Mouse (Mus musculus) embryonic facial prominence, embryonic 15.5 days (tissue): ENCODE data around the gene Rpl10a. TPM values are rescaled to one million over a fixed set of nuclear protein-coding genes. Genes with fewer than 3 reads are reported as not detected.

Experiments
- ATAC-seq: fragments of 200-750 bp; cut with Nextera tagmentation; 2 replicates; pipeline ENCODE4 v1.8.0; 2017; ENCODE audit warnings: low read depth, moderate TSS enrichment; ENCODE audit not compliant: insufficient number of reproducible peaks, low FRiP score, low TSS enrichment
- H3K27ac ChIP-seq: fragments of 300-500 bp; sonication (generic); replicated peaks from 2 replicates; pipeline ENCODE4 v1.5.1; 2015; ENCODE audit warnings: mild to moderate bottlenecking, inconsistent platforms
- H3K27me3 ChIP-seq: fragments of 300-500 bp; sonication (generic); 2 replicates; pipeline ENCODE4 v1.6.1; 2015; ENCODE audit warnings: inconsistent platforms
- H3K36me3 ChIP-seq: fragments of 300-500 bp; sonication (generic); 2 replicates; pipeline ENCODE4 v1.6.1; 2015; ENCODE audit warnings: mild to moderate bottlenecking, inconsistent platforms
- H3K4me1 ChIP-seq: fragments of 300-500 bp; sonication (generic); 2 replicates; pipeline ENCODE4 v1.6.1; 2015; ENCODE audit warnings: inconsistent platforms
- H3K4me2 ChIP-seq: fragments of 300-500 bp; sonication (generic); replicated peaks from 2 replicates; pipeline ENCODE4 v1.6.1; 2015; ENCODE audit warnings: mild to moderate bottlenecking, inconsistent platforms
- H3K4me3 ChIP-seq: fragments of 300-500 bp; sonication (generic); replicated peaks from 2 replicates; pipeline ENCODE4 v1.5.1; 2015; ENCODE audit warnings: mild to moderate bottlenecking, inconsistent platforms
- H3K9ac ChIP-seq: fragments of 300-500 bp; sonication (generic); 2 replicates; pipeline ENCODE4 v1.6.1; 2015; ENCODE audit warnings: inconsistent platforms
- H3K9me3 ChIP-seq: fragments of 300-500 bp; sonication (generic); replicated peaks from 2 replicates; pipeline ENCODE4 v1.6.1; 2016; ENCODE audit warnings: inconsistent platforms
- WGBS: fragments of 180-500 bp; shearing (Covaris S2); methylation state at CpG from one replicate; pipeline ENCODE4 v1.1.7; 2015; 5-methylcytosine and 5-hydroxymethylcytosine counted together
- polyA plus RNA-seq: library from polyadenylated mRNA; unstranded; fragments of >200 nt; fragmentation: Nextera tagmentation; extraction: Ambion mirVana; gene quantifications from 2 replicates; pipeline ENCODE4 v1.2.1, GENCODE M21; 2015

Rpl10a gene
- polyA plus RNA-seq, 1 experiment from 2014 or later = 681 TPM

DNA sequence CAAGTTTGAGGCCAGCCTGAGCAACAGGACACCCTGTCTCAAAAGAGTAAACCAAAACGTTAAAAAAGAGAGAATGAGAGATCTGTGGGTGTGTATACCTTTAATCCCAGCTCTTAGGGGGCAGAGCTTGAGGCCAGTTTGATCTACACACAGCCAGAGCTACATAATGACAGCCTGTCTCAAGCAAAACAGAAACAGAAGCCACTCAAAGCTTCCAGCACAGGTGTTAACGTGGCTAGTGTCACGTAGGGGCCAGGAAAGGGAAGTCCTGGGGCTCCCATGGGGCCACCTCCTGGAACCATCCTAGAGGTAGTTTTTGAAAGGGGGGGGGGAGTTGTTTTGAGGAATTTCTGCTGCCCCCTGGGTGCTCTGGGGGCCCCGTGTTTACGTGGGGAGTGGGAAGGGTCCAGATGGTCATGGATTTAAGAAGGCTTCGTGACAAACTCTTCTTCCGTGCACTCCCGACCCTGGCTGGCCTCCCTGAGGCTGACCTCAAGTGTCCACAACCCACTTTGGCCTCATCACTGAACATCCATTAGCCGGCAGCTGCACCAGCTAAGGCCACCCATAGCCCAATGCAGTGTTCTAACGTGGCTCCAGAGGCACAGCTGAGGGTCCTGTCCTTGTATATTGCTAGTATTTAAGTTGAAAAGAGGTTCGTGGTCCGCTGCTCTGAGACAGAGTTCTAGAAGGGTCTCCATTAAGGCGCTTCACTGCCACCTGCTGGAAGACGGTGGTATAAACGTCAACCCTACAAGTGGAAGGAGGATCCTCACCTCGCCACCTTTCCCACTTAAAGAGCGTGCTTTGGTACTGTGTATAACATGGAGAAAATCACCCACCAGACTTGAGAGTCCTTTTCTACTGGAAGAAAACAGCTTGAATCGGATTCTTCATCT is 19.7 kb upstream of the Rpl10a start:
- H3K4me3 ChIP-seq = no peak overlapping the region
- H3K9me3 ChIP-seq = no peaks in the 10 kb centered on the region
- 12% methylated on average over 18 of the region's 18 CpGs for WGBS
- no peak for ATAC-seq
- H3K36me3 ChIP-seq = no peaks in the 10 kb centered on the region
- H3K4me1 ChIP-seq = peaks cover 8% of the 10 kb centered on the region
- H3K9ac ChIP-seq = no peak overlapping the region
- H3K27ac ChIP-seq = no peak overlapping the region; the same call in 1 of the 2 replicates
- H3K27me3 ChIP-seq = no peaks in the 10 kb centered on the region
- H3K4me2 ChIP-seq = peak overlapping the region; percentile 24; the same call in 1 of the 2 replicates

DNA sequence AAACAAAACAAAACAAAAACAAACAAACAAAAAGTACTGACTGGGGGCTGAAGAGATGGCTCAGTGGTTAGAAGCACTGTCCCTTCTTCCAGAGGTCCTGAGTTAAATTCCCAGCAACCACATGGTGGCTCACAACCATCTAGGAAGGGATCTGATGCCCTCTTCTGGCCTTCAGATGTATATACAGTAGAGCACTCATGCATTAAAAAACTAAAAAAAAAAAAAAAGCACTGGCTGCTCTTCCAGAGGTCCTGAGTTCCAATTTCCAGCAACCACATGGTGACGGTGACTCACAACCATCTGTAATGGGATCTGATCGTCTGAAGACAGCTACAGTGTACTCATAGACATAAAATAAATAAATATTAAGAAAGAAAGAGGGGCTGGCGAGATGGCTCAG is 17.4 kb upstream of the Rpl10a start:
- Histone ChIP-seq H3K27ac (no peak overlapping the region), H3K4me3 (no peak overlapping the region), H3K9me3 (no peaks in the 10 kb centered on the region), H3K4me1 (peaks cover 26% of the 10 kb centered on the region), H3K4me2 (no peak overlapping the region), H3K27me3 (no peaks in the 10 kb centered on the region), H3K36me3 (peaks cover 3% of the 10 kb centered on the region; the same call in 1 of the 2 replicates), H3K9ac (no peak overlapping the region)
- WGBS = 75% methylated on average over 3 of the region's 3 CpGs
- ATAC-seq = no peak

DNA sequence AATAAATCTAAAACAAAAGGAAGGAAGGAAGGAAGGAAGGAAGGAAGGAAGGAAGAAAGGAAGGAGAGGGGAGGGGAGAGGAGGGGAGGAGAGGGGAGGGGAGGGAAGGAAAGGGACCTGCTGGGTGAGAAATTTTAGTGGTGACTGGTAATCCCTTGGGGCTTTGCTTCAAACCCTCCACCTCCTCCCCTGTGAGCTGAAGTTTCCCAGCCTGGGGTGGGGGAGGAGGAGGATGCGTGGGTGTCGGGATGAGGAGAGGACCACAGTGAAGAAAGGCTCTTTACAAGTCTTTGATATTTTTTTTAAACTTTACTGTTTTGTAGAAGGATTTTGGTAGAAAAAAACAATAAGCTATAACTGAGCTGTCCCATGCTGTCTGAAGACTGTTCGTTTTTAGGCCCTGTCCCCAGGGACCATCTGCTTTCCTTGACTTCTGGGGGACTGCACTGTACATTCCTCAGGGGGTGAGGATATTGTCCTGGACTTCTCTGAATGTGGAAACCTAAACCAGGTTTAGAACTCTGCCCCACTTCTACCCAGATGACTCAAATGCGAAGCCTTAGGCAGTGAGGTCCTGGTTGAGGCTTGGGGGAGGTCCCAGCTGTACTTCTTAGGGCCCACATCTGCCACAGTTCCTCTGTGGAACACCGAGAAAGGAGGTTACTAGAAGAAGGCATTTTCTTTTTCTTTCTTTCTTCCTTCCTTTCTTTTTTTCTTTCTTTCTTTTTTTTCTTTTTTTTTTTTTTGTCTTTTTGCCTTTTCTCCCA is 16.7 kb upstream of the Rpl10a start:
- H3K27ac ChIP-seq = no peak overlapping the region
- WGBS = 49% methylated on average over 5 of the region's 5 CpGs
- no peak overlapping the region for H3K4me2 ChIP-seq
- H3K36me3 ChIP-seq = peaks cover 11% of the 10 kb centered on the region
- ATAC-seq = no peak
- no peaks in the 10 kb centered on the region for H3K27me3 ChIP-seq
- no peaks in the 10 kb centered on the region for H3K9me3 ChIP-seq
- H3K4me1 ChIP-seq = peaks cover 30% of the 10 kb centered on the region
- no peak overlapping the region for H3K9ac ChIP-seq
- no peak overlapping the region for H3K4me3 ChIP-seq

DNA sequence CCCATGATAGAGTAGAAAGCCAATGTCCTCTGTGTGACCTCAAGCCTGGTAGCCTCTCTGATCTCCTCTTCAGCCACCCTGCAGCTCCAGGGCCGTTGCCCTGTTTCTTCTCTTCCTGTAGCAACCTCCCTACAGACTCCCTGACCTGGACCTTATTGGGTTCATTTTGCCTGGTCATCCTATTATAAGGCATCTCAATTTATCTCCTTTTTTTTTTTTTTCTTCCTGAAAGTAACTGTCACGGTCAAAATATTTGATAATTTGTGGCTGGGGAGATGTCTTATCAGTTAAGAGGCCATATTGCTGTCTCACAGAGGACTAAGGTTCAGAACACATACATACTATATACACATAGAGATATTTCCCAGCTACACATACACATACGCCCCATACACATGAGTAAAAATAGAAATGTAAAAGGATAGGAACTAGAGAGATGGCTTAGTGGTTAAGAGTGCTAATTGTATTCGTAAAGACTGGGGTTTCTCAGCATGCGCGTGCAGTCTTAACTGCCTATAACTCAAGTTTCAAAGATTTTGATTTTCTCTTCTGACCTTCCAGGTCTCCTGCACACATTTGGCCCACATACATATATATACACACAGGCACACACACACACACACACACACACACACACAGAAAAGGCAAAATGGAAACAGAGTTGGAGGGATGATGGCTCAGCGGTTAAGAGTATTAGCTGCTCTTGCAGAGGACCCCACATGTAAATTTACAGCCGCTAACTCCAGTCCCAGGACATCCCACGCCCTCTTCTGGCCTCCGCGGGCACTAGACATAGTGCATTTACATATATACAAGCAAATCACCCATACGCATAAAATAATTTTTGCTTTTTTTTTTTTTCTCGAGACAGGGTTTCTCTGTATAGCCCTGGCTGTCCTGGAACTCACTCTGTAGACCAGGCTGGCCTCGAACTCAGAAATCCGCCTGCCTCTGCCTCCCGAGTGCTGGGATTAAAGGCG is 15.7 kb upstream of the Rpl10a start:
- Histone ChIP-seq H3K27ac (peak overlapping the region; percentile 91), H3K9me3 (no peaks in the 10 kb centered on the region), H3K4me1 (peaks cover 30% of the 10 kb centered on the region), H3K9ac (no peak overlapping the region), H3K4me3 (peak overlapping the region; percentile 68), H3K4me2 (peak overlapping the region; percentile 82), H3K27me3 (no peaks in the 10 kb centered on the region), H3K36me3 (peaks cover 20% of the 10 kb centered on the region)
- 21% methylated on average over 17 of the region's 17 CpGs for WGBS
- peak; percentile 2 for ATAC-seq

DNA sequence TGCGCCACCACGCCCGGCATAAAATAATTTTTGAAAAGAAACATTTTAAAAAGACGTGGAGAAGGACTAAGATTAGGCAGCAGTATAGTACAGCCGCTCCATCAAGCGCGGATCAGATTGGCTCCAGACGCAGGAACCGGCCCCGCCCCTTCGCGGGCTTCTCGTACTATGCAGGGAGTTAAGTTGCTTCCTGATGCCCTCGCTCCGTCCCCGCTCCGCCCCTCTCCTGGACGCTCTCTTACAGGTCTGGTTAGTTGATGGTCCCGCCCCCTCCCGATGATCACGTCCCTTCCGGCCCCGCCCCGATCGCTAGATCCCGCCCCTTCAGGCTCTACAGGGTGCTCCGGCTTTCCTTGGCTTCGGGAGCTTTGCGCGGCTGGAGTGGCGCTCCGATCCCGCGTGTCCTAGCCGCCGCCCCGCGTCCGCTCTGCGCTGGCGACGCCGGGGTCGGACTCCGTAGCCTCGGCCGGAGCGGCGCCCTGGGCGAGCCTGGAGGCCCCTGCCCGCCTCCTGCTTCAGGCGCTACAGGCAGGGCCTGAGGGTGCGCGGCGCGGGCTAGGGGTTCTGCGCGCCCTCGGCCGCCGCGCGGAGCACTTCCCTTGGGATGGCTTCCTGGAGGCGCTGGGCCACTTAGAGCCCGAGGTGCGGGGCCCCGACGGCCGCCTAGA is 14.9 kb upstream of the Rpl10a start, which contains the start of gene Fance:
Gene Fance (plus strand): TSS at position 308 of the 668 bp plus-strand sequence.
- H3K27me3 ChIP-seq = no peaks in the 10 kb centered on the region
- peak within 1 kb of the TSS; percentile 72 for H3K9ac ChIP-seq
- H3K4me2 ChIP-seq = peak within 1 kb of the TSS; percentile 82
- under 1% methylated on average over 64 of the region's 69 CpGs for whole genome bisulfite sequencing
- H3K27ac ChIP-seq = peak within 1 kb of the TSS; percentile 91
- H3K4me3 ChIP-seq = peak within 1 kb of the TSS; percentile 68
- ATAC-seq = peak; percentile 98
- H3K36me3 ChIP-seq = peaks cover 29% of the 10 kb centered on the region
- H3K4me1 ChIP-seq = peaks cover 27% of the 10 kb centered on the region
- H3K9me3 ChIP-seq = no peaks in the 10 kb centered on the region

DNA sequence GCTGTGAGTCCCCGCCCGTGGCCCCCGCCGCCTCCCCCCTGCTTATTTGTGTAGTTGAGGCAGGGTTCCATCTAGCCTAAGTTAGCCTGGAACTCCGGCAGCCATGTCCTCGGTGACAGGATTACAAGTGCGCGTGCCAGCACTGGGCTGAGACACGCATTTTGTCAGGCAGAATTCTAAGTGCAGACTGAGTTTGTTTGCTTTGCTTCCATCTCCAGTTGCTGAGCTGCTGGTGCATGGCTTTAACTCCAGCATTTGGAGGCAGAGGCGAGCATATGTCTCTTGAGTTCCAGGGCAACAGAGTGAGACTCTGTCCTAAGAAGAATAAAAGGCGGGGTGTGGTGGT is 14.4 kb upstream of the Rpl10a start:
- H3K36me3 ChIP-seq = peaks cover 34% of the 10 kb centered on the region
- H3K27ac ChIP-seq = peak overlapping the region; percentile 91
- peak overlapping the region; percentile 72 for H3K9ac ChIP-seq
- H3K4me2 ChIP-seq = peak overlapping the region; percentile 82
- H3K9me3 ChIP-seq = no peaks in the 10 kb centered on the region
- peak; percentile 6 for ATAC-seq
- peaks cover 22% of the 10 kb centered on the region for H3K4me1 ChIP-seq
- H3K4me3 ChIP-seq = peak overlapping the region; percentile 68
- WGBS = 1% methylated on average over 11 of the region's 11 CpGs
- H3K27me3 ChIP-seq = no peaks in the 10 kb centered on the region

DNA sequence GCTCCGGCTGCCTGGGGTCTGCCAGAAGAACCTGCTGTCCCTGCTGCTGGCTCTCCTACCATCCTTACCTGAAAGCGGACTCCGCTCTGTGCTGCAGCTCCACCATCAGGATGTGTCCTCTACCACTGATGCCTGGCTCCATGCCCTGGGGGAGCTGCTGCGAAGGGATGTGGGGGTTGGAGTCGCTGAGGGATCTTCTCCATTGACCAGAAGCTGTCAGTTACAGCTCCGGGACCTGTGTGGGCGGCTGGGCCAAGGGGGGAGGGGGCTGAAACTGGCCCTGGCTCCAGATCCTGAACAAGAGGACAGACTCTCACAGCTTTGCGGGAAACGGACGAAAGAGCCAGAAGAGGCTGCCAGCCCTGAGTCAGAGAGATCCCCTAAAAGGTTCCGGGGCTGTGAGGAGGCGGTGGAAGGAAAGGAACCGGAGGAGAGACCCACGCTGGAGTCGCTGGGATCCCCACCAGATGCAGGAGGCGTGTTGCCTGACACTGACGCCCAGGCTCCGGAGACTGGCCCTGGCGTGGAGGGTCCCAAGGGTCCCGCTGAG is 12.6 kb upstream of the Rpl10a start:
- peaks cover 49% of the 10 kb centered on the region for H3K36me3 ChIP-seq
- 65% methylated on average over 20 of the region's 20 CpGs for WGBS
- ATAC-seq = no peak

DNA sequence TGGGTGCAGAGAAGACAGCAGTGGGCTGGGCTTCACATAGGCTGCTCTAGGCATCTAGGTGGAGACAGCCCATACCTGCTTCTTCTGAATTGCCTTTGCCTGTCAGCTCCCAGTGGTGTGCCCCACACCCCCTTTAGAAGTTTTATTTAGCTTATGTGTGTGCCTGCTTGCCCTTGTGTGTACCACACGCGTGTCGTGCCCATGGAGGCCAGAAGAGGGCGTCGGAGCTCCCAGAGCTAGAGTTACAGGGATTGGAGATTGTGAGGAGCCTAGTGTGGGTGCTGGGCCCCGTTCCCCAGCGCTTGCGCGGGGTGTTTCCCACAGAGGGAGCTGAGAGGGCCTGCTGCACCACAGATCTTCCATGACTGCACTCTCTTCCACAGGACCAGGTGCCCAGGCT is 11.8 kb upstream of the Rpl10a start:
- H3K9ac ChIP-seq = no peak overlapping the region
- H3K4me2 ChIP-seq = no peak overlapping the region
- no peak overlapping the region for H3K4me3 ChIP-seq
- H3K4me1 ChIP-seq = peaks cover 22% of the 10 kb centered on the region
- no peak for ATAC-seq
- H3K9me3 ChIP-seq = no peaks in the 10 kb centered on the region
- H3K27me3 ChIP-seq = no peaks in the 10 kb centered on the region
- H3K36me3 ChIP-seq = peaks cover 57% of the 10 kb centered on the region
- 86% methylated on average over 9 of the region's 9 CpGs for WGBS
- no peak overlapping the region for H3K27ac ChIP-seq

More for the DNA sequence above, 12.6 kb upstream of the Rpl10a start:
- Histone ChIP-seq H3K9me3 (no peaks in the 10 kb centered on the region), H3K4me1 (peaks cover 22% of the 10 kb centered on the region), H3K4me2 (no peak overlapping the region), H3K4me3 (no peak overlapping the region), H3K27me3 (no peaks in the 10 kb centered on the region), H3K27ac (no peak overlapping the region; the same call in 1 of the 2 replicates), H3K9ac (no peak overlapping the region)

DNA sequence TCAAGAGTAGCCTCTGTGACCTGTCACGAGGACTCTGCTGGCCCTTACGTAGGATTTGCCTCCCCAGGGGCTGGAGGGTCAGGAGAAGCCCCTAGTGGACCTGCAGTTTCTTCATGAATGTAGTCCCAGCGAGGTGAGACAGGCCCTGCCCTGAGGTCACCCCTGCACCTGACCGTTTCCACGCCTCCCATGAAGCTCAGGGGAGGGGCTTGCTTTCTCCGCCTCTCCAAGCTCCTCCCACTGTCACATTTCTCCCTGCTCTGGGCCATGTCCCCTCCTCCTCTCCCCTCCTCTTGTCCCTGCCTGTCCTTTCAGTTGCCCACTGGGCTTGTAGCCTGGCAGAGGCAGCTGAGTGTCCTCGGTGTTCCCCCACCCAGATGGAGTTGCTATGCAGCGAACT is 11.2 kb upstream of the Rpl10a start:
- no peak overlapping the region for H3K9ac ChIP-seq
- ATAC-seq = no peak
- WGBS = 55% methylated on average over 8 of the region's 8 CpGs
- no peak overlapping the region for H3K27ac ChIP-seq
- no peak overlapping the region for H3K4me3 ChIP-seq
- H3K9me3 ChIP-seq = no peaks in the 10 kb centered on the region
- H3K4me1 ChIP-seq = peaks cover 22% of the 10 kb centered on the region
- no peaks in the 10 kb centered on the region for H3K27me3 ChIP-seq
- no peak overlapping the region for H3K4me2 ChIP-seq
- H3K36me3 ChIP-seq = peaks cover 64% of the 10 kb centered on the region

DNA sequence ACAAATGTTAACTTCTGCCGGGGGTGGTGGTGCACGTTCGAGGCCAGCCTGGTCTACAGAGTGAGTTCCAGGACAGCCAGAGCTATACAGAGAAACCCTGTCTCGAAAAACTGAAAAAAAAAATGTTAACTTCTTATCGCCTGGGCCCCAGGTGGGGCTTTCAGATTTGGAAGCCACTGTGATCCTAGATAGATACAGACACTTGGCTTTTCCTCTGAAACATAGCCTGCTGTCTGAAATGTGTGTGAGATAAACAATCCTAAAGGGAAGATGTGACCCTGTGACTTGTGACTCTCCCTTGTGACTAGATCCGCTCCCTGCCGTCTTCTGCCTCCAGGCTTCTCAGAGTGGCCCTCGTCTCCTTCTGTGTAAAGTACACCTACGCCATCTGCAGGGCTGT is 10.5 kb upstream of the Rpl10a start:
- Histone ChIP-seq H3K4me1 (peaks cover 22% of the 10 kb centered on the region), H3K36me3 (peaks cover 70% of the 10 kb centered on the region), H3K27me3 (no peaks in the 10 kb centered on the region), H3K4me3 (no peak overlapping the region), H3K9ac (no peak overlapping the region), H3K27ac (no peak overlapping the region), H3K4me2 (no peak overlapping the region), H3K9me3 (no peaks in the 10 kb centered on the region)
- no peak for ATAC-seq
- WGBS = 83% methylated on average over 9 of the region's 9 CpGs
